Mouse (Mus musculus) naive thymus-derived CD4-positive, alpha-beta T cell, adult 2 months (primary cell): Measurements from ENCODE around the gene Zfp423.
"Not testable (repeated sequence)": the region's sequence is repeated elsewhere in the genome, so short reads cannot be mapped to it uniquely, and the experiment has no call there.

ENCODE experiments used
- DNase-seq: peaks from one replicate; pipeline ENCODE4 v3.0.0-alpha.2; 2011; ENCODE audit warnings: low read depth

Gene Zfp423

DNA sequence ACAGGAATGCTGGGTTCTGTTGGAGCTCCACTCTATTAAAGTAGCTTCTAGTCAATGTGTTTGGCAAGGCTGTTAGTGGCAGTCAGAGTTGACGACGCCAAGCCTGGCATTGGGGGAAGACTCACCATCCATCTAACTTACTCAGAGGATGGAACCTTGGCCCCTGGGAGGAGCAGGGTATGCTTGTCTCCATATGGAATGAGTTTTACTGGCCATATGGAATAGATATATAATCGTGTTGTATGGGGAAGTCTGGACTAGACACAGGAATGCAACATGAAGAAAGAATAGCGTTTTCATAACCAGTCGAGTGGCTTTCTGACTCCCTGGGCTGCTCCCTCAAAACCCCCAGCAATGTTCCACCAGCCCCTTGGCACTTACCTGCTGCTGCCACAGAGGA, 55.3 kb downstream of the Zfp423 start:
- DNase-seq = no peak

DNA sequence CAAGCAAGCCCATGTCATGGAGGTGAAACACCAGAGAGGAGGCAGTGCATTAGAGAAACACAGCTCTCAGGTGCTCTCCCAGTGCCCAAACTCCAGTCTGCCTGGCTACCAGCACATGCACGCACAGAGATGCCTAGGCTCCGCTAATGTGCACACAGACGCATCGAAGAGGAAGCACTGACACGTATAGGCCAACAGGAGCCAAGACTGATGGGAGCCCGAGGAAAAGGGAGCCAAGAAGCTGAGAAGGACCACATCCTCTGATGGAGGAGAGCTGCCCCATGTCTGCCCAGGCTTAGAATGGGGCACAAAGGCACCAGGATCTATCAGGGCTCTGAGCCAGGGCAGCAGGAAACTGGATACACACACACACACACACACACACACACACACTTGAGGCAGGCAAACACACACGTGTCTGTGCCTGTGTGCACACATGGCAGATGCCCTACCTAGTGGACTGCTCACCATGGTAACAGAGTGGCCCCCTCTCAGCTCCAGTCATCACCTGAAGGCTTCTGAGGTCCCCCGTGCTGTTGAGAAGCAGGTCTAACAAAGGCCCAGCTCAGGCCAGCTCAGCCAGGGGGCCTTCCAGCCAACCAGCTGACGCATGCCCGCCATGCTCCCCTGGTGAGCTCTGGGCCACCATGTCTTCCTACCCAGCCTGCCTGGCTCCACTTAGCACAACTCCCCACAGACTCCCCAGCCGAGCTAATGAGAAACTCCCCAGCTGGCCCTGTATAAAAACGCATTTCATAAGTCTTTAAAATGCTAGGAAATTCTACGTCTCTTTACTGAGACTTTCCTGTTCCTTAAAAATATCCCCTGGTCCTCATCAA, 64.0 kb downstream of the Zfp423 start:
- no peak for DNase-seq

DNA sequence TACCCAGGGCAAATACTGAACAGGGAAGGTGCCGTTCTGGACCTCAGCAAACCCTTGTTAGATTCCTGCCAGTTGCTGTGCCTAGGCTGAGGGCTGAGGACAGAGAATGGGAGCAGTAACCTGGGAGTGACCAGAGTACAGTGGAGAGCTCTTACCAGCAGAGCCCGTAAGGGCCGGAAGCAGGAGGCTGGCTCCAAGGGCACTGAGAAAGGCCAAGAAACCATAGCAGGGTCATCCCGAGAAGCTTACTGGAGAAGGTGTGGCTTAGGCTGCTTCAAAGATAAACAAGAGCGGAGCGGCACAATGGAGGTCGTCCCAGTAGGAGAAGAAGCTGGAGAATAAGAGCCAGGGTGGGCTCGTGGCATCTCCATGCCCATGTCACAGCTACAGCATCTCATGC, 65.1 kb downstream of the Zfp423 start:
- DNase-seq = no peak

DNA sequence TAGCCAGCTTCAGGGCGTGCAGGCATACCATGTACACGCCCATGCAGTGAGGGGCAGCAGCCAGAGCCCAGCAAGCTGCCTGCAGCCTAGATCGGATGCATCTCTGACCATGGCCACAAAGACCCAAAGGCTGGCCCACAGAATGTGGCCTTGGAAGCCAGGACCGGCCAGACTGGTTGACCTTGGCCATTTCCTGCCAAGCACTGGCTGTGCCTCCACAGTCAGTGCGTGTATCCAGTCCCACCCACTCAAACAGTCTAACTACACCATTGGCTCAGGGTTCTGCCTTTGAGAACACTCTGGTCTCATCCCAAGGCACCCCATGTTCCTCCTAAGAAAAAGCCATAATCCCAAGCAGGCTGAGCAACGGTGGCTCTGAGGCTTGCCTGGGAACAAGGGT, 65.8 kb downstream of the Zfp423 start:
- no peak for DNase-seq

DNA sequence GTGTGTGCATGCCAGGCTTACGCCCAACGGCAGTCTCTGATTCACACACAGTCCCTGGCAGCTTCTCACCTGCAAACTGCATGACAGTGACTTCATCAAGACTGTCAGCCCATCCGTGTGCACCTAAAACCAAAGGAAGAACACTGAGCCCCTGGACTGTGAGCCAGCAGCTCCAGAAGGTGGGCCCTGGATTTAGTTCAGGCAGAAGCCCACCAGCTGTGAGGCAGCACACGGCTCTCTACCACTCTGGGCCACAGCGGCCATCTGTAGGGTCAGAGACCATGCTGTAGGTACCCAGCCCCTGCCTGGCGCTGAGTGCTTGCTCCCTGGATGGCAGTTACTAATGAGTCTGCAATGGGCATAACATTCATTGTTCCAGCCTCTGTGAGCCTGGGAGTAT, 66.5 kb downstream of the Zfp423 start:
- no peak for DNase-seq

DNA sequence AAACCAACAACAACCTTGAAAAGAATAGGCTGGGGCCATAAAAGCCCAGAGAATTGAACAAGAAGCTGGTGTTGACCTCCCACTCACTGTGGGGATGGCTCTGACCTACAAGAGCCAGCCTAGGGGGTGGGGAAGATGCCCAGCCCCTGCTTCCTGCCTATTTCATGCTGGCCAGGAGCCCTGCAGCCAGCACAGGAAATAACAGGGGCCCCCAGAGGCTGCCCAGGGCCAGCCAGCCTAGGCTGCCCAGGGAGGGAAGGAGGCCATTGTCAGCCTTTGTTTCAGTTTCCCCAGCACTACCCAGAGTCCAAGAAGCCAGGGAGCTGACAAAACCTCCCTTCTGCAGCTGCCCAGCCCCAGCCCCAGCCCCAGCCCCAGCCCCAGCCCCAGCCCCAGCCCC, 67.5 kb downstream of the Zfp423 start:
- no peak for DNase-seq

DNA sequence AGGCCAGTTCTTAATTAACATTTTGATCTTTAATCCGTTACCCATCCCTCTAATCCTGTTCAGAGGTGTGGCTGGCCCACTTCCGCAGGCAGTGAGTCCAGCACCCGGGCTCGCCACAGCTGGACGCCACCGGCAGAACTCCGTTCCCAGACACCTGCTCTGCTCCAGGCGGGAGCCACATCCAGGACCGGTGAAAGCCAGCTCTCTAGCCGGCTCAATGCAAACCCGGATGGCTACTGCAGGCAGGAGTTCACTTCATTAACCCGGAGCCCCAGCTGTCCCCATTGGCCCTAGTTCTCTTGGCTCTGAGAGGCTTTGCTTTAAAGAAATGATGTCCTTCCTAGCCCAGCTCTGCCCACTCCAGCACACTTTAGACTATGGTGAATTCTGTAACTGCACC, 71.4 kb downstream of the Zfp423 start:
- no peak for DNase-seq

DNA sequence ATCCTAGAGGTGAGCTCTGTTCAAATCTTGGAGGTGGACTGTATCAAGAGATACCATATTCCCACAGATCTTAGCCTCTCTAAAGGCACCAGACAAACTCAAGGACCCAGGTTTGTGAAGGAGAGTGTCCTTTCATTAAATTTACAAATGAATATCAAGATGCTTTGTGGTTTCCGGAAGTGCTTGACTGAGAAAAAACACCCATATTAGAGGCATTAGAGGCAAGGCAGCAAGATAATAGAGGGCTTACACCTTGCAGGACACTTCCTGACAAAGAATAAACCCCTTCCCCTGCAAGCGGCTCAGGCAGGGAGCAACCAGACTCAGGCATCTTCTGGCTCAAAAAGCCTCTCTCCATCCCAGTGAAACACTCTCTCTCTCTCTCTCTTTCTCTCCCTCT, 78.3 kb downstream of the Zfp423 start:
- DNase-seq = no peak

DNA sequence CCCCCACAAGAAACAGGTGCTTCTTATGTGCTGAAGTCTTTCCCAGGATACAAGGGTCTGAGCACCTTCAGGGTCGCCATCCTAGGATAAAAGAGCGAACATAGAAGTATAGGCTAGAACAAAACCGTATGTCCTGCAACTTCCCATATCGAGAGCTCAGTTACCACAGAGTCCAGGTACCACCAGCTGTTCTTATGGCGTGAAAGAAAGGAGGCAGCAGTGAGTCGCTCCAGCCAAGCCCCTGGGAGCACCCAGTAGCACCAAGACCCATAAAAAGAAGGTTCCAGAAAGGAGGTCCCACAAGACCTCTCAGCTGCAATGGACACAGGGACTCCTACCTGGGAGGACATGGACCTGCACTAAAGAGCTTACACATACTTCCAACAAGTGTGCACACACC, 83.5 kb downstream of the Zfp423 start:
- no peak for DNase-seq

DNA sequence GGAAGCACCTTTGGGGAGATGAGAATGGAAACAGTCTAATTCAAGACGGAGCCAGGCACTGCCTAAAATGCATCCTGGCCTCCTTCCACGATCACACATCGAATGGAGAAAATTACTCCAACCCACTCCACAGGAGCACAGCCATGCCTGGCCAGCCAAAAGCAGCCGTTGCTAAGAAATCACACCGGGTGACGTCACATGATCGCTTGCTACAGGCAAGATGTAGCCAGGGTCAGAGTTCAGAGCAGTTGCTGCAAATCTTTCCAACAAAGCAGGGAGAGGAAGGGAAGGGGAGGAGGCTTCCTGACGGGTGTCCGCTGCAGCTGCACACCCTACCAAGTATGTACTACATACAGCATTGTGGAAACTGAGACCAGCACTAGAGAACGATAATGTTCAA, 83.9 kb downstream of the Zfp423 start:
- DNase-seq = no peak

DNA sequence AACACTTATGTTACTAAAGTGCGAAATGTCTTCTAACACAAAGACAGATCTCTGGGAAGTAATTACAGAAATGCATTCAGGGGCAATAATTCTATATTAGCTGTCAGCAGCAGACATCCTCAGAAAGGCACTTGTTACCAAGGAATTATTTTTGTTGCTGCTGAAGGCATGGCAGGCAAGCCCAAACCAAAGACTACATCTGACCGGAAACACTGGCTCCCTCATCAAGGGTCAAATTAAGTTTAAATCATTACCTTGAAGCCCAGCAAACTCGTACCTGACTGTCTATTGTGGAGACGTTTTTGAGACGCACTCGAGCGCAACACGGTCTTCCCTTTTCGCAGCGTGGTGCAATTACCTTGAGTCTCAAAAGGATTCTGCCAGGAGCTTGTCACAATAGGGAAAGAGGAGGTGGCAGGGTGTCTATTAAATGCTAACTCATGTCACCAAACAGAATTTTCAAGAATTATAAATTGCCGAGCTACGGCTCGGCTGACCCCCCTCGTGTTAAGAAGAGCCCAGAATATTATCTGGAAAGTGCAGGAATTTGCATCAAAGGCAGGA, 86.3 kb downstream of the Zfp423 start:
- DNase-seq = no peak

DNA sequence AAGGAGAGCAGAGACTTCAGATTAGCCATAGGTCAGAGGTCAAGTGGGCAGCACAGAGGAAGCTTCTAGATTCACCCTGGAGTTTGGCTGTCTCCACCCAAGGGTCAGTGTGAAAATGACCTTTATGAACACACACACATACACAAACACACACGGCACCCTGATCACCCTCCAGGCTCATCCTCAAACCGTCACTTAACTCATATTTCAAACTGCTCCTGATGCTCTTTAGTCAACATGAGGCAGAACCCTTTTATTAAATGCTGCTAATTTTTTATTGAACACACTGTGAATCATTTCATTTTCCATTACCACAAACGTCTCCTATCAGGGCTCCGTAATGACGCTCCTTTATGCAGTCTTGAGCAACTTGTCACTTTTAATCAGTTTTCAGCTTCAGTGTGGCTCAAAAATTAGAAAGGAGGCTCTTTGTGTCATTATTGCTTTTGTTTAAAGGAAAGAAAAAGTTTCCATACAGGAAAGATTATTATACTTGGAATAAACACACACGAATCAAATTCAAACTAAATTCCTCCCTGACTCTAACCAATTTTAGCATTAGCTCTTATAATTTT, 87.0 kb downstream of the Zfp423 start:
- DNase-seq = no peak

DNA sequence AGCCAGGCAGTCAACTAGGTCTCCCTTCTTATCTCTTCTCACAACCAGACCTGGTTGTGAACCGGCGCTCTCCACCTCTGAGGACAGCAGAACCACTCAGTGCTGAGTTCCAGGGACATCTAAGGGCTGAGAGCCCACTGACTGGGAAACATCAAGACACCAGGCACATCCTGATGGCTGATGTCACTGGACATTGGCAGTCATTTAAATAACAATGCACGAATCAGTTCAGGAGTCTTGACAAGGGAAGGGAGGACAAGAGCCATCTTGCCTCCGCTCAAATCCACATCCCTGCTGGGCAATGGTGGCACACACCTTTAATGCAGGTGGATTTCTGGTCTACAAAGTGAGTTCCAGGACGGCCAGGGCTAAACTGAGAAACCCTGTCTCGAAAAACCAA, 92.8 kb downstream of the Zfp423 start:
- DNase-seq = no peak

DNA sequence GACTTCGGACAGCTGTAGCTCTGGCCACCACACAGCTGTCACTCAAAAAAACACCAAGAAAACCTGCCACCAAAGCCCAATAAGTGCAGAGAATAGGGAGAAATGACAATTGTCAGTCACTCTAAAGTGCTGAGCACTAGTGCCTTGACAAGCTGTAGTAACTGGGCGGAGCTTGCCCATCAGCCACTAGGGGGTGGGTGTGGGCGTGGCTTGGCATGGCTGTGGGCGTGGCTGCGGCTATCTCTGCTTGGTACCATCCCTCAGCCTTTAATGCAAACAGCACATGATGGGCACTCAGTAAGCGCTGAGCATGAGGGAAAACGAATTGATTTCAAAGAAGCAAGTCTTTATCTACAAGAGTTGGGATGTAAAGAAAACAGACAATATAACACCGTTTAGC, 95.2 kb downstream of the Zfp423 start:
- DNase-seq = no peak

DNA sequence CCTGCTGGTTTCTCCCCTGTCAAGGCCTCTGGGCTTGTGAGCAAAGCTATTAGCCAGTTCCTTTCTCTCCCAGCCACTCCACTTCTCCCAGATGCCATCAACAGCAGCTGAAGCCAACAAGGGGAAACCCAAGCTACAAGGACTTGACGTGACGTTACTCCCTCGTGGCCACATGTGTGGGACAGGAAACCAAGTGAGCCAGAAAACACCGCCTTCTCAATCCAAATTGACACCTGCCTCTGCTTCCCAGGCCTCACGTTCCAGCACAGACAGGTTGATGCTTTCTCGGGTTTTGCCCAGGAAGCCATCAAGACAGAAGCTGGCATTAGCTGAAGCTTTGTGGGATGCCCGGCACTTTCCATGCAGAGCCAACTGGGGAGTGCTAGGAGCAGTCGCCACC, 96.3 kb downstream of the Zfp423 start:
- DNase-seq = no peak

DNA sequence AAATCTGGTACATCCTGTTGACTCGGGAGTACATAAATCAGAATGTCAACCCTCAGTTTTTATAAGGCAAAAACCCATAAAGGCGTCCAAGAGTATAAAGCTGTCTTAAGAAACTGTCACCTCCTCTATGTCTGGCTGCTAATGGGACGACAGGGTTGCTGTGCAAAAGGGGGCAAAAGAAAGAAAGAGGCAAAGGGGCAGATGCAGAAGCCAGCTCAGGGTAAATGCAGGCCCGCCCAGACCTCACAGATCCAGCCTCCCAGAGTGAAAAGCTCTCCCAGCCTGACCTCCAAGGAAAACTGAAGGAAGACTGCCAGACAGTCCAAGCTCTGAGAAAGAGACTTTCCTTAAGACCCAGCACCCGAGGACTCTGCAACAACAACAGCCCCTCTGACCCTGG, 97.7 kb downstream of the Zfp423 start:
- no peak for DNase-seq

DNA sequence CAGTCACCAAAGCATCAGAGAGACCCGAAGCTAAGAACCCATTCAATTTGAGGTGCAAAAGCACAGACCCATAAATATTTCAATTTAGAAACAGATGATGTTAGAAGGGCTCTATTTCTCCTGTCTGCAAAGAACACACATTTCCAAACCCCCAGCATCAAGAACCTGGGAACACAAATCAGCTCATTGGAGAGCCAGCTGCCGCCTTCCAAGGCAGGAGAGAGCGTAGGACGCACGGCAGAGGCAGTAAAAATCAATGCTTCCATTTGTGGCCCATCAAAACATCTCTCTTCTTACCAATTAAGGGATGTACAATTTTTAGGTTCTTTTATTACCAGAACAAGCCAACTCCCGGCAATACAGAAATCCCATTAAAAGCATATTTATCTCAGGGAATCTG, 98.5 kb downstream of the Zfp423 start:
- no peak for DNase-seq

DNA sequence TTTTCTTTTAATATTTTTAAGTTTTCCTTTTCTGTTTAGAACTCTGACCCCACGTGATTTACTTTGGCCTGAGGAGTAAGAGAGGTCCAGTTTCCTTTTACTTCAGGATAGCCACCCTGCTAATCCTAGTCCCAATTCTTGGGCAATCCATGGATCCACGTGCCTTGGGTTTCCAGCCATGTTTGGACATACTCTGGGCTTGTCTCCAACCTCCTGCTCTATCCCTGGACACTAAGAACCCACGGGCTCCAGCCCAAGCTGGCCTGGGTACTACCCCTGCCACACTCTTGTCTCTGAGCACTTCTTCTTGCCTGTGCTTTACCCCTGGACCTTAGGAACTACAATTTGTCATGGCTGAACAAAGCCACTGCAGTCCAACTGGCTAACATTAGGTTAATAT, 107.5 kb downstream of the Zfp423 start:
- no peak for DNase-seq

DNA sequence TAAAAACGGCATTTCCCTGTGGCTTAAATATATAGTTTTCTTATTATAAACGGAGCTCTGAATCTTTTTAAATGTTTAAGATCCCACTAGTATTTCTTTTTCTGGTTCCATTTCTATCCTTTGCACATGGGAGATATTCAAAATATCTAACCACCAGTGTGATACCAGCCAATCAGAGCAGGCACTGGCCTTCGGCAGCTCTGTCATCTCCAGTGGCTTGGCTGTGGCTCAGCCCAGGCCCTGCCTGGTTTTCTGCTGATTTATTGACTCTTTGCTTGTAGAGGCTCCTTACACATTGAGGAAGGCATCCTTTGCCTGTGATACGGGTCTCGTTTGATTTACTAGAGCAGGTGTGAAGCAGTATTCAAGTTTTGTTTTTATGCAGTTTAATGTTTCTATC, 108.0 kb downstream of the Zfp423 start:
- no peak for DNase-seq

DNA sequence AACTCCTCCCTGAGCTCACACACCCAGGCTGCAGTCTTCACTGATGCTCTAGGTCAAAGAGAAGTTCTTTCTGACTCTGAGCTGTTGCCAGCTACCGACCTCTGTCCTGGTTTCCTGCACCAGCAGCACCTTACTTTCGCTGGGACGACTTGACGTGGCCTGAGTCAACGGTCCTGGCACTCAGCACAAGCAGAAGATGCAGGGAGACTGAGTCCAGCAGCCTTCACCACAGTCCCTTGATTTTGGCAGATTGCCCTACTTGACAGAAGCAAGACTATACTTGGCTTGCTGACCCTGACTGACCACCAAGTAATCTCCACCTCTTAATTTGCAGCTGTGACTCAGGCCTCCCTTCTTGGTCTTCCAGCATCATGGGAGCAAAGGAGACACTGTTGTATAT, 110.6 kb downstream of the Zfp423 start:
- DNase-seq = no peak

DNA sequence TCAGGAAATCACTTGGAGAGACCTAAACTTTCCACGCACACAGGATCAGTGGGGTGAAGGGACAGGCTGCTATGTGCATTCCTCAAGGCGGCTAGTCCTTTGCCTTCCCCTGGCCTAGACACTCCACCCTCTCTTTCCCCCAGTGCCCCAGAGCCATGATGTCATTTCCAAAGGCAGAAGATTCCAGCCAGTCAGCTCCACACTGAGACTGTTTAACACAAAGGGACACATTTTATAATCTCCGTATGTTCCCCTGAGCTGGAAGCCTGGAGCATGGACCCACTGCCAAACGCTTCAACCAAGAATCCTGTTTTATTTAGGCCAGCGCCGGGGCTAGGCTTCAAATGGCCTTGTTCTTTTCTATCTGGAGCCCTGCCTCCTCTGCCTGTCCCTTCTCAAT, 111.6 kb downstream of the Zfp423 start:
- no peak for DNase-seq

DNA sequence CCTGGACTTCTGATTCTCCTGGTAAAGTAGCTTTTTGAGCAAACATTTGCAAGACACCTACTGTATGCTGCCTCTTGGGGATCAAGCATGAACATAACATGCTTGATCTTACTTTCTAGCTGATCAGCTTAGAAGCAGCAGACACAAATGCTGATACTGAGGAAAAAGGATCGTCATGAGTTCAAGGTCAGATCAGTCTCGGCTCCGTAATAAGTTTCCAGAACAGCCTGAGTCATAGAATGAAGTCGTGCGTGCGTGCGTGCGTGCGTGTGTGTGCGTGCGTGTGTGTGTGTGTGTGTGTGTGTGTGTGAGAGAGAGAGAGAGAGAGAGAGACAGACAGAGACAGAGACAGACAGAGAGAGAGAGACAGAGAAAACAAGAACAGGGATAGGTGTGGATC, 117.3 kb downstream of the Zfp423 start:
- not testable (repeated sequence) for DNase-seq

DNA sequence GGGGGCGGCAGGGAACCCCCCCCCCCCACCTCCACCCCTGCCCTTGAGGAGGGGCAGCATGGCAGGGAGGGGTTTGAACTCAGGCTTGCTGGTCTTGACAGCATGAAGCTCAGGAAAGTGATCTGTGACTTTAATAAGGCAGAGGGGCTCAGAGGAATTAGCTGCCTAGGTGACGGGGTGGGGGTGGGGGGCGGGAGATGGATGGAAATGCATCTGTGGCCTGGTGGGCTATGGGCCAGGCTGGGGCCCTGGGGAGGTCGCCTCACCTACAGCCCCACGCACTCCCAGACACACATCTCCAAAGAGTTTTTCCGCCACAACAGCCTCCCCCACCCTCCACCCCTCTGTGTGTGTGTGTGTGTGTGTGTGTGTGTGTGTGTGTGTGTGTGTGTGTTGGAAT, 122.1 kb downstream of the Zfp423 start:
- DNase-seq = no peak

DNA sequence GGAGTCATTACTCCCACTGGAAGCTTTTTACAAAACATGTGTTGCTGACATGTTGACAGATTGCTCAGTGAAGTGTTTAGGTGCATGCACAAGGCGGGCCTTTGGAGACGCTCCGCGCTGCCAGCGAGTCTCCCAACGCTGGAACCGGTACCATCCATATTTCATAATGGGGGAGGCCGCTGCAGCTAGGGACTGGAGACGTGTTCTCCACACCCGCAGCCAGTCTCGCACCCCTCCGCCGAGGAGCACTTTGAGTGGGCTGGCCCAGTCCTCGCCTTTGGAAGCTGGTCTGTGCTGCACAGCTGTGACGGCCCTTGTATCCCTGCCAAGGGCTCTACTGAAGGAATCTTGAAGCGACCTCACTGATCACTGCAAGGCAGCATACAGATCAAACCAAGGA, 122.5 kb downstream of the Zfp423 start:
- no peak for DNase-seq
